12 mouse cellular contexts compared by ENCODE assay signal in the genomic region with DNA sequence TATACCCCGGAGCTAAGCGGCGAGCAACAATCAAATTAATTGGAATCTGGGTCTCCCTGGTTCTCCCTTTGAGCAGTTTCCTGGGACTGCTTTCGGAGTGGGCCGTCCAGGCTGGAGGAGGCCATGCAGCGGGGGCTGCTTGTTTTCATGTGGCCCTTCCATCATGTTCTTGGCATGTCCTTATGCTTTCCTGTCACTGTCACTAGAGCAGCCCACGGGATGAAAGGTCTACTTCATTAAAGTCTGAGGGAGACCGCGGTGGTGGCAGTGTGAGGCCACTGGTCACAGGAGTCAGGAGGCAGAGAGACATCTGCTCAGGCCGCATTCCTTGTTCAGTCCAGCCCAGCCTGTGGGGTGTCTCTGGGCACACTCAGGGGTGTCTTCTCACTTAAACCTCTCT. TPM values are rescaled to one million over a fixed set of nuclear protein-coding genes. Genes with fewer than 3 reads are reported as not detected.
DNase-seq lines count a peak whose midpoint lies in the region; ATAC-seq lines count a peak whose summit lies in the region.
"Had no signal": no experiment of that assay in that cellular context is flagged by ENCODE, and none has a peak within 500 bp of the region (broad histone marks: within the 10 kb centered on the region; RNA-seq: fewer than 3 reads in every experiment).

No protein-coding gene starts in this region.

- no peak overlapping the region; the same call in 1 of the 2 replicates for H3K9ac ChIP-seq in embryonic facial prominence, embryonic 12.5 days
- no peak overlapping the region for H3K9ac ChIP-seq in forebrain, embryonic 15.5 days (replicated peaks)
- H3K9ac ChIP-seq in limb, embryonic 12.5 days (replicated peaks), result no peak overlapping the region; the same call in 1 of the 2 replicates

- peak overlapping the region; percentile 23; the same call in 1 of the 2 replicates for H3K27ac ChIP-seq in embryonic facial prominence, embryonic 12.5 days
- H3K27ac ChIP-seq in forebrain, embryonic 15.5 days (replicated peaks), result peak overlapping the region; percentile 67
- H3K27ac ChIP-seq in limb, embryonic 12.5 days, result peak overlapping the region; percentile 31; the same call in 1 of the 2 replicates

- 77% methylated on average over 10 of the region's 10 CpGs for WGBS in embryonic facial prominence, embryonic 12.5 days
- WGBS in forebrain, embryonic 15.5 days, result 42% methylated on average over 10 of the region's 10 CpGs
- WGBS in limb, embryonic 12.5 days, result 62% methylated on average over 10 of the region's 10 CpGs

- H3K4me1 ChIP-seq in embryonic facial prominence, embryonic 12.5 days, result peaks cover 20% of the 10 kb centered on the region
- peaks cover 44% of the 10 kb centered on the region for H3K4me1 ChIP-seq in forebrain, embryonic 15.5 days
- peaks cover 58% of the 10 kb centered on the region for H3K4me1 ChIP-seq in limb, embryonic 12.5 days (replicated peaks)

- DNase-seq in kidney, postnatal 10 days, result peak; percentile 34
- no peak for DNase-seq in kidney, postnatal 14 days
- DNase-seq in kidney, adult 9 months, result no peak
- DNase-seq: adrenal gland, adult 2 months; left cerebral cortex, postnatal 4 days had no signal

- no peaks in the 10 kb centered on the region for H3K27me3 ChIP-seq in embryonic facial prominence, embryonic 12.5 days
- no peaks in the 10 kb centered on the region for H3K27me3 ChIP-seq in forebrain, embryonic 15.5 days
- no peaks in the 10 kb centered on the region; the same call in 1 of the 2 replicates for H3K27me3 ChIP-seq in limb, embryonic 12.5 days
- H3K27me3 ChIP-seq: Patski had no signal

- H3K36me3 ChIP-seq in embryonic facial prominence, embryonic 12.5 days, result peaks cover 1% of the 10 kb centered on the region; the same call in 1 of the 2 replicates
- no peaks in the 10 kb centered on the region for H3K36me3 ChIP-seq in forebrain, embryonic 15.5 days
- H3K36me3 ChIP-seq in limb, embryonic 12.5 days, result peaks cover 21% of the 10 kb centered on the region; the same call in 1 of the 2 replicates

- H3K9me3 ChIP-seq in embryonic facial prominence, embryonic 12.5 days, result no peaks in the 10 kb centered on the region
- no peaks in the 10 kb centered on the region for H3K9me3 ChIP-seq in forebrain, embryonic 15.5 days
- no peaks in the 10 kb centered on the region for H3K9me3 ChIP-seq in limb, embryonic 12.5 days

- H3K4me2 ChIP-seq in embryonic facial prominence, embryonic 12.5 days (replicated peaks), result no peak overlapping the region
- H3K4me2 ChIP-seq in forebrain, embryonic 15.5 days (replicated peaks), result no peak overlapping the region
- H3K4me2 ChIP-seq in limb, embryonic 12.5 days, result no peak overlapping the region

- H3K4me3 ChIP-seq in embryonic facial prominence, embryonic 12.5 days, result no peak overlapping the region
- H3K4me3 ChIP-seq in forebrain, embryonic 15.5 days, result no peak overlapping the region
- H3K4me3 ChIP-seq in limb, embryonic 12.5 days (replicated peaks), result no peak overlapping the region

- ATAC-seq in embryonic facial prominence, embryonic 12.5 days (ENCODE audit: insufficient number of reproducible peaks, insufficient read depth, low FRiP score, low TSS enrichment), result no peak
- ATAC-seq in forebrain, embryonic 15.5 days (replicated peaks), result no peak
- no peak for ATAC-seq in limb, embryonic 12.5 days (ENCODE audit: insufficient number of reproducible peaks, insufficient read depth, low FRiP score, low TSS enrichment, low read depth)
- ATAC-seq in megakaryocyte progenitor cell, adult 5-6 weeks (replicated peaks; ENCODE audit: poor library complexity), result no peak
- no peak for ATAC-seq in erythroid progenitor cell, adult 5-6 weeks (replicated peaks; ENCODE audit: low FRiP score, poor library complexity, severe bottlenecking)
- ATAC-seq: intestine, postnatal 0 days; Patski had no signal

RNA-seq across cellular contexts. Expression of a gene that starts 48.2 kb away (rescaled TPM):
- 1.7 and 1.9 TPM in 2 replicates for polyA plus RNA-seq in embryonic facial prominence, embryonic 12.5 days (2016; fragmentation: Nextera tagmentation; extraction: Ambion mirVana)
- 1.7 and 1.8 TPM in 2 replicates for polyA plus RNA-seq in forebrain, embryonic 15.5 days (2015; fragmentation: Nextera tagmentation; extraction: Ambion mirVana)
- 1.2 and 1.4 TPM in 2 replicates for polyA plus RNA-seq in limb, embryonic 12.5 days (2016; fragmentation: Nextera tagmentation; extraction: Ambion mirVana)
- 0.67 and 1.4 TPM in 2 replicates for total RNA-seq in megakaryocyte progenitor cell, adult 5-6 weeks (2015)
- 2.4 and 2.5 TPM in 2 replicates for total RNA-seq in megakaryocyte progenitor cell, adult 5-6 weeks (2017)
- total RNA-seq in erythroid progenitor cell, adult 5-6 weeks (2015; ENCODE audit: low replicate concordance), result not detected in 2 replicates
- total RNA-seq in erythroid progenitor cell, adult 5-6 weeks (2017; ENCODE audit: low replicate concordance), result not detected in 2 replicates
- polyA plus RNA-seq: adrenal gland, adult 2 months had no signal
